Mouse (Mus musculus) frontal cortex, postnatal 25 days (tissue): ENCODE results near the gene Cacna1i.

Experiments
- DNase-seq, 2 experiments: peaks; one replicate each; pipeline ENCODE4 v3.0.0; 2022; ENCODE audit warnings: low spot score in 2 of 2

Gene Cacna1i

DNA sequence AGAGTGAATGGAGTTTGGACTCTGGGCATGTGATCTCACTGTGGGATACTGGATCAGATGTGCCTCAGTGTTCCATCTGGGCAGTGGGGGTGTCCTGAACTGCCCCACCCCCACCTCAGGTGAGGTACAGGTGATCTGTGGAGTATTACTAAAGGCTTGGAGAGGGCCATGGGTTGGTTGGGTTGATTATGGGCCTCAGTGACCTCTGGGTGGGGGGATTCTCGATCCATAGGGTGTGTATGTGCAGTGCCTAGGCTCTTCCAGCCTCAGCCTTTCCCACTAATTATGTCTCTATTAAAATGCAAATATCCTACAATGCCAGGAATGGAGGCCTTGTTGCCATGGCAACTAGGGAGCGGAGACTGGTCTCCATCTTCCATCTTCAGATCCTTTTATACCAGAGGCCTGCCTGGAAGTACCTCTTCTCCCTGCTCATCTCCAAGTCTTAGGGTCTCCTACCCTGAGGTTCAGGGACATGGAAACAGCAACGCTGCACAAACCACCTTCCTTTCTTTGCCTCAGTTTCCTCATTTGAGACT lies 15.1 kb upstream of the Cacna1i start:
- no peak for DNase-seq

DNA sequence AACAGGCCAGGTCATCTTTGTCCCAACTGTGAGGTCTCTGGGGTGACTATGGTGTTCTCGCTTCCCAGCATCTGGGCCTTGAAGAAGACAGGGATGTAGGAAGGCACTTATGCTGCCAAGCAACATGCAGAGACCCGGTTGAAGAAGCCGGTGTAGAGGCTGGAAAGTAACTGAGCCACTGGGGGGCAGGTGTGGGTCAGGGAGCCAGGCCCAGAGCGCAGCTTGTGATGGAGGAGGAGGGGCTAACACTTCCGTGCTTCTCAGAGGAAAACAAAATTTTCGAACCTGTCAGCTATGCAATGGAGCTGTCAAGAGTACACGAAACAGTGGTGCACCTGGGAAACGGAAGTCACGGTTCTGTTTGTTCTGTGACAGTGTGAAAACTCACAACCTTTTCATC lies 9.9 kb upstream of the Cacna1i start:
- no peak for DNase-seq

DNA sequence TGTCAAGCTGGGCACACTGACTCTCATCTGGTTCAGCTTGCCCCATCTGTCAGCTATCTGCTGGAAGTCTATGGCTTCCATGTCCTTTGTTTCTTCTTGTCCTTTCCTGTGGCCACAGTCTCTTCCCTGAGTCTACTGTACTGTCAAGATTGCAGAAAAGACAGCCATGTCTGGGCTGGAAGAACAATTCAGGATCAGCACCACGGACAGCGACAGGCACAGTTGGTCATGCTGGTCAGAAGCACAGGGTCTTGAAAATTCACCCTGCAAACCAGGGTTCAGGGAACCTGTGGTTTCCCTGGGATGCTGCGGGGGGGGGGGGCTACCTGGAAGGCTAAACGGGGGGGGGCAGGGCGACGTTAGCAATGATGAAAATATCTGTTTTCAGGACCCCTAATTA lies 9.4 kb upstream of the Cacna1i start:
- no peak for DNase-seq

DNA sequence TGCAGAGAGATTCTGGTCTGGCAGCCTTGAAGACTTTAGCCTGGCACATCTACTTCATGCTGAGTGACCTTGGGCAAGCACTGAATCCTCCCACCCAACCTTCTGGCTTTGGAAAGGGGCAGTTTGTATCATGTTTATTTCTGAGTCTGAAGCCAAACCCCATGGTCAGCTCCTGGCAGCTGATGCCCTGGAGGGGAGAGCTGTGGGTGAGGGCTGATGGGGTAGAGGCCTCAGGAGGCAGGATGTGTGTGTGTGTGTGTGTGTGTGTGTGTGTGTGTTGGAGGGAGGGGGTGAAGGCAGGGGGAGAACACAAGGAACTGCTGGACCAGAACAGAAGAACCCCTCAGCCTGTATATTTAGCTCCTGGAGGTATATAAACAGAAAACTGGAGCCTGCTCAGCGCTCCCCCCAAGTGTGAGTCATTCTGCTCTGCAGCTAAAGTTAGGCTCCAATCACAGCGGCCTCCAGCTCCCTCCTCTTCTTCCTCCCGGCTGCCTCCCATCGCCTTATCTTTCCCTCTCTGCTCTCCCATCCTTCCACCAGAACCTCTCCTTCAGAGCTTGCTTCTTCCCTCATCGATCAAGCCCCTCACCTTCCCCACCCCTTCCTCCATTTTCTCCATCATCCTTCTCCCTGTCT lies 8.8 kb upstream of the Cacna1i start:
- DNase-seq: no peak

DNA sequence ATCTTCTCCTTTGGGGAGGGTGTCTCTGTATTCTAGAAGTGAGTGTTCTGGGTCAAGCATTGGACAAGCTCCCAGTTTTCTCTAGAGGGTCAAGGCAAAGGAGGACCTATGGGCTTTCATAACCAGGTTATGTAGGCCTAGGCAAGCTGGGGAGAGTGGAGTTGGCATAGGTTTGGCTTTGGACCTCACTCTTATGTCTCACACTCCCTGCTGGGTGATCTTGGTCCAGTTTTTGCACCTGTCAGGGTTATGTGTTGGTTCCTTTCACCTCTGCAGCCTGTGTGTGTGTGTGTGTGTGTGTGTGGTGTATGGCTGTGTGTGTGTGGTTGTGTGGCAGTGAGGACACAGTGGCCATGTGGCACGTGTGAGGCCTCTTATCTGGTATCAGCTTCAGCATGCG lies 8.0 kb upstream of the Cacna1i start:
- DNase-seq: no peak

DNA sequence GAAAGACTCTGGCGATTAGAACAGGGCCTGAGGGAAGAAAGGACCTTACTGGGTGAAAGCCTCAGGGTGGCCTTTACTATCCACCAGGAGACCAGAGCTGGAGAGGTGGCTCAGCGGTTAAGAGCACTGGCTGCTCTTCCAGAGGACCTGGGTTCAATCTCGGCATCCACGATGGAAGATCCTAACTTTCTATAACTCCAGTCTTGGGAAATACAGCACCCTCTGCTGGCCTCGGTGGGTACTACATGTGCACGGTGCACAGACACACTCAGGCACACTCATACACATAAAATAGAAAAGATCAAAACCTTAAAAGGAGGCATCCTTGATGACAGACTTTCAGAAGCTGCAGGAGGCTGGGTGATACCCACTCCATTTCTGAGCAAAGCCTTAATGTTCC lies 6.4 kb upstream of the Cacna1i start:
- no peak for DNase-seq

DNA sequence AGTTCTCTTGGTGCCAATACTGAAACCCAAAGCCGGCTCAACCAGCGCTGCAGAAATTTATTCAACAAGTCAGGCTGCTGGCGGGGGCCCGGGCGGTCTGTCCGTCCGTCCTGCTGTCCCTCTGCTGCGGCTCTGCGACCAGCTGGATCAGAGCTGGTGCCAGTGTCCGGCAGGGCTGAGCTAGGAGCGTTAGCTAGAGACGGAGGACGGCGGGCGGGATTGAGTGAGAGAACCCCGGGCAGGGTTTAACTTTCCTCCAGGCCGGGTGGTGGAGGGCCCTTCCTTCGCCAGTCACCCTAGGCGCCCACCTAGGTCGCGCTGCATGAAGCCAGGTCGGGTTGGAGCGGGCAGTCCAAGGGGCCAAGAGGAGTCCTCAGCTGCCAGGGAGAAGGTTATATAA lies 998 bp downstream of the Cacna1i start:
- DNase-seq: no peak

DNA sequence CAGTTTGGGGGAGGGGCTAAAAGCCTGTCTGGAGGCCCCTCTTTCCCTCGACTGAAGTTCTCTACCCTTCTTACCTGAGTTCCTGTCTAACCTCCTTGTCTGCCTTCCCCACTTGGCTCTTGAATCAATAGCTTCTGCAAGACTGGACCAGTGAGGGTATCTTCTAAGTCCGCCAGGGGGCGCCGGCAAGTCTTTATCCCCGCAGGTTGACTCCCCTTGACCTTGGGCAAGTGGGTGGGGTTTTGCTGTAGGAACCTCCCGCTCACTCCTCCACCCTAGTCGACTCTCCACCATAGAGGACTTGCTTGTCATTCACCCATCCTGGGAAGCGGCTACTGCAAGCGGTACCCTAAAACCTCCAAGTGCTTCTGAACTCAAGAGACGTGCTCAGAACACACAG lies 2.4 kb downstream of the Cacna1i start:
- peak; percentile 68 to 71 for DNase-seq

DNA sequence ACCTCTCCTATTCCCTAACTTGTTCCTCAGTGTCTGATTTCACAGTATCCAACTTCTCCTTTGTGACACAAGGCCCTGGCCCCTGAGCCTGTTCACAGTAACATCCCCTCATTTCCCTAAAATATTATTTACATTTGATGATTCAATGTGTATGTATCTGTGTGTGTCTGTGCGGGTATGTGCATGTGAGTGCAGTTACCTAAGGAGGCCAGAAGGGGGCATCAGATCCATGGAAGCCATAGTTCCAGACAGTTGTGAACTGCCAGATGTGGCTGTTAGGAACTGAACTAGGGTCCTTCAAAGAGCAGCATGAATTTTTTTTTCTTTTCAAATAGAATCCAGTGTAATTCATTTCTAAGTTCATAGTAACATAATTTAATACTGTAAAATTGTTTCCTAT lies 10.1 kb downstream of the Cacna1i start:
- no peak for DNase-seq

DNA sequence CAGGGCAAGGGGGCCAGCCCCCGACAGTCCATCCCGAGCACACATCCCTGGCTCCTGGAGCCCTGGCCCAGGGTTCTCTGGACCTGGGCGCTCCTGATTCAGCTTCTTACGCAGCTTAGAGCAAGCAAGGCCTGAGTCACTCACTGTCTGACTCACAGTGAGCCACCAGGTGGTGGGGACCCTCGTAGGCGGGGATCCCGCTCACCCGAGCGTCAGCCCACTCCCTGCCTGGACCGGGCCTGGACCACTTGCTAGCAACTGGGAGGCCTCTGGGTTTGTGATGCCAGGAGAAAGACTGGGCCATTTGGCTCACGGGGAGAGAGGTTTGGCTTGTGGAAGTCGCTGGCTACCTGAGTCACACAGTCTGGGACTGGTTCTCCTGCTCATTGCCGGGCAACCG lies 16.7 kb downstream of the Cacna1i start:
- DNase-seq: no peak

DNA sequence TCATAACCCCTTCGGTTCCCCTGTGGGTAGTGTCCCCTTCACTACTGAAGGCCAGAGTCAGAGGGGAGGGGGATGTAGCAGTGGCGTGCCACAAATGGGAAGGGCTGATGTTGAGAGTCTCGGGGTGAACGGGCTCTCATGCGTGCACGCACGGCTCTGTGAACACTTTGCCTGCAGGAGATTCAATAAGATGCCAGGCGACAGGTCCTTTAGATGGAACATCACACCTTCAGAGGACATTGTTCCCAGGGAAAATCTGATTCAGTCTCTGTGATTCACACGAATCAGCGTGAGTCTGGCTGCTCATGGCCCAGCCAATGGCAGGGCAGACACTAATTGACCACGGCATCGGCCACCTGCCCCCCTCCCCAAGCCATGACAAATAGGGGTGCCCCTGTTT lies 17.1 kb downstream of the Cacna1i start:
- DNase-seq: no peak

DNA sequence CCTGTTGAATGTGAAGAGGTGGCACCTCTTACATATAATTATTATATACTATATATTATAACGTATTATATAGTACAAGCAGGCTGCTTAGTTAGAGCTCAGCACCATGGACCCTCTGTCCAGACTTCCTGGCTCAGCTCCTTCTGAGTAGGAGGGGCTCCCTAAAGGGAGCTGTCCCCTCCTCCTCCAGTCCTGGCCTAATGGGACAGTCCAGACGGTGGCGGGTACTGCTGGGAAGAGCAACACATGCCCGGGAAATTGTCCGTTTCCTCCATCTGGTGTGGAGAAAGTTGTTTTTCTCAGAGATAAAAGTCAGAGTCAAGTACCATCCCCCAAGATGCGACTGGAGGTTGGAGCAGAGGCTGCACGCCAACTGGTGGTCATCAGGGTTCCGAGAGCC lies 19.1 kb downstream of the Cacna1i start:
- DNase-seq: no peak

DNA sequence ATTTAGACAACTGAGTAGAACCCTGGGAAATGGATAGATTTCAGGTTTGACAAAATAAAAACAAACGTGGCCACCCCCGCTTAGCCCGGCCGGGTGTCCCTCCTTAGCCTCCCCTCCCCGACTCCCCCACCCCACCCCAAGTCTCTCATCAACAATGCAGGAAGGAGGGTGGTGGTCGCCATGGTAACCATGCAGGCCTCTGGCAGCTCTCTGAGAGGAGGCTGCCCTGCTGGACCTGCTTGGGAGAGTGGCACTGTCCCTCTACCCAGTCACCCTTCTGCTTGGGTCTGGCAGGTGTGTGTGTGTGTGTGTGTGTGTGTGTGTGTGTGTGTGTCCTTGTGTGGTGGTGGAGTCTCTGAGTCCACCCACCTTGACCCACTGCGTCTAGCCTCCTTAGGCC lies 27.7 kb downstream of the Cacna1i start:
- DNase-seq: no peak

DNA sequence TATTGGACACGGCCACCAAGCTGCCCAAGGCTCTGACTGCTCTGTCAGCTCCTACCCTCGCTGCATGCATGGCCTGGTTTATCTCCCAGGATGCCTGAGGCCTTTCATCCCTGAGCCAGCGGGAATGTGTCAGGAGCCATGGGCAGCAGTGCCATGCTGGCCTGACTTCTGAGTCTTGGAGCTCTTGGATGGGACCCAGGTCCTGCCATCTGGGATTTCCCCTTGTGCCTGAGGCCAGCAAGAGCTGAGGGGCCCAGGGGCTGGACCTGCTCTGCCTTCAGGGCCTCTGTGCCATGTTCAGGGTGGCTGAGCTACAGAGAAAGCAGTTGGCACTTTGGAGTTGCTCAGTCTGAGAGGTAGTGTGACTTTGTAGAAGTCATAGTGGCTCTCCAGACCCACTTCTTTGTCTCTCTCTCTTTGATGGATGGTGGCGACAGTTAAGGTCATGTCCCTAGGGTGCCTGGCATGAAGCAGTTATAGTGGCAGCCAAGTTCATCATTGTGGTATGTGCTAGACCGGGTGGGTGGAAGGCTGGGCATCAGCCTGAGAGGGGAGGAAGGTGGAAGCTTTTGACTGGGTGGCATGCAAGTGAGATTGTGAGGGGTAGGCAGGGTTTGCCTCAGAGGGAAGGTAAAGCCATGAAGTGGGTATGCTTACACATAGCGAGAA lies 30.1 kb downstream of the Cacna1i start:
- no peak for DNase-seq

DNA sequence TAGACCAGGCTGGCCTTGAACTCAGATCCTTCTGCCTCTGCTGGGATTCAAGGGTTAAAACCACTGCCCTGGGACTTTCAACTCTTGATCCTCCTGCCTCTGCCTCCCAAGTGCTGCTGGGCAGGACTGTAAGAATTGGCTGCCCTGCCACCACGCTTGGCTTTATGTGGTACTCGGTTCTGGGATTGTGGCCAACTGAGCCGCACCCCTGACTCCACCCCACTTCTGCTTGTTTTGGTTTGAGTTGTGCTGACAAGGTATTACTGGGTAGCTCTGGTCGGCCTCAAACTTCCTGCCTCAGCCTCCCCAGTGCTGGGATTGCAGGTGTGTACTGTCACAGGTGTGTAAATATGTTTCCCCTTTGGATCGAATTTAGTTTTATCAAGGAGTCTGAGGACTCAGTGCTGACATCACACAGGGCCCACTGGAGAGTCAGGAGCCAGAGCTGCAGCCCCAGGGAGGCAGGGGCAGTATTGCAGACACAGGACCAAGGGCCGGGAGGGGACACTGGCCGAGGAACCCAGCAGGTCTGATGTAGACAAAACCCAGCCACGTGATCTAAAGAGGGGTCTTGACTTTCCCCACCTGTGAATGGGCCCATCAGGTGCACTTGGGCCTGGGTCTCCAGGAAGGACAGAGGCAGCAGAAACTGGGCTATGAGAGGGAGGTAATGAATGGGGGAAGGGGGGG lies 30.9 kb downstream of the Cacna1i start:
- no peak for DNase-seq

DNA sequence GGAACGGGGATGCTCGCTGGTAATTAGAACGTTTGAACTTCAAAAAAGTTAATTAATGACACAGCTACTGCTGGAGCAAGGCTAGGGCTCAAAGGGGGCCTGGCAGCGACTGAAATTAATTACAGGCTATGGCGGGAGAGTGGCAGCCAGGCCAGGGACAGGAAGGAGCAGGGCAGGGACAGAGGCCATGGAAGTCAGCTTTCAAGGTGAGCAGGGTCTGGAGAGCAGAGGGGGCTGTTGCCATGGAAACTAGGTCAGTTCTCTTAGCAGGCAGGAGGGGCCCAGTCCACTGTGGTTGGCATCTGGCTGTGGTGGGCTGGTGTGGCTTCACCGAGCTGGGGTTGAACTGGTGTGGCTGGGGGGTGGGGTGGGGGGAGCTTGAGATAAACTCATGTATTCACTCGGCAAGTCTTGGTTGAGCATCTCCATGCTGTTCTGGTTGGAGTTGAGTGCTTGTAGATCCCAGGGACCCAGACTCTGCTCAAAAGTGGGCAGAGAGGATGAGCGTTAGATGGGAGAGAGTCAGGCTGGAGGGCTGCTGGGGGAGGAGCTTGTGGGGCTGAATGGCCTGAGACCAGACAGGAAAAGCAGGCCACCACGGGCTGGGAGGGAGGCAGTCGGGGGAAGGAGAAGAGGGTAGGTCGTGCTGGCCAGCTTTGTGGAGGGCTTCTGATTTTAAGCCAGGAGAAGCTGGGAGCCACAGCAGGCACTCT lies 31.7 kb downstream of the Cacna1i start:
- no peak for DNase-seq

DNA sequence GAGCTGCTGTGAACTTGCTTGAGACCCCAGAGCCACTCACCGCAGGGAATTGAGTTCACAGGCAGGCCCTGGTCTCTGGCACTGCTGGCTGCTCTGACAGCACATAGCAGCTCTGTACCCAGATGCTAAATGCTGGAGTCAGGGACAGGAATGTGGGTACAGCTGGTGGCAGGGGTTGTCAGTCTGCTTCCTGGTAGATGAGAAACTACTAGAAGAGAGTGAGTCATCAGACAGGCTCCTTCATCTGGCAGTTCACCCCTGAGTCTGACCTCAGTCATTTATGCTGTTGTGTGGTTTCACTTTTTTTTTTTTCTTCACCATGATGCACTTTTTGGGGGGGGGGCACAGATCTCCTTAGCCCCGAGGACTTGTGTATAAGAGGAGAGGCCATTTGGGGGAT lies 32.3 kb downstream of the Cacna1i start:
- DNase-seq: no peak

DNA sequence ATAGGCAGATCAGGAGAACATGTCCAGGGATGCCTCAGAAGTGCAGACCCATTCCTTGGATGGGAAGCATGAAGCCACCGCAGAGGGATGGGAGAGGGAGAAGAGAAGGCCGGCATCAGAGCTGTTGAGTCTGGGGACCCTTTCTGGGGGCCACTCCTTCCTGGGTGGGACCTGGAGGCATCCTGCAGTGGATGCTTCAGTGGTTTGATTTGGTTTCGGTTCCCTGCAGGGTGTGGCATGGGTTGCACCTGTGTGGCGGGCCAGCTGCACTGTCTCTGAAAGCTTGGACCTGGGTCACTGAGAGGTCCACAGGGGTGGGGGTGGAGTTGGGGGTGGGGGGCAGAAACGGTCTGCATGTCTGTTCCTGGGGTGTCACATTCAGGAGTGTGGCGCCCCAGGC lies 32.9 kb downstream of the Cacna1i start:
- no peak for DNase-seq

DNA sequence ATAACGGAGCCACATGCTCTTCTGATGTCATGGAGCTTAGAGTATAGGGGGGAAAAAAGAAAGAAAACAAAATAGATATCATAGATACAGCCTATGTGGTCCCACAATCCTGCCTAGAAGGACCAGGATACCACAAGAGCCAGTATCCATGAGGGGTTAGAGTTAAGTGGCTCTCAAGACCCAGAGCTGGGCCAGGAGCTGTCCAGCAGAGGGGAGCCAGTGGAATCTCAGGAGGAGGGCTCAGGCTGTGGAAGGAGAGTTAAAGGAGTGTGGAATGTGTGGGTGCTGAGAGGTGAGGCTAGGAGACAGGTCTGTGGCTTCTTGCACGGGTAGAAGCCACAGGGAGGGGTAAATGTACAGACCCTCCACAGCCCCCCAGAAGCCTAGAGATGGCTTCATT lies 38.2 kb downstream of the Cacna1i start:
- no peak for DNase-seq

DNA sequence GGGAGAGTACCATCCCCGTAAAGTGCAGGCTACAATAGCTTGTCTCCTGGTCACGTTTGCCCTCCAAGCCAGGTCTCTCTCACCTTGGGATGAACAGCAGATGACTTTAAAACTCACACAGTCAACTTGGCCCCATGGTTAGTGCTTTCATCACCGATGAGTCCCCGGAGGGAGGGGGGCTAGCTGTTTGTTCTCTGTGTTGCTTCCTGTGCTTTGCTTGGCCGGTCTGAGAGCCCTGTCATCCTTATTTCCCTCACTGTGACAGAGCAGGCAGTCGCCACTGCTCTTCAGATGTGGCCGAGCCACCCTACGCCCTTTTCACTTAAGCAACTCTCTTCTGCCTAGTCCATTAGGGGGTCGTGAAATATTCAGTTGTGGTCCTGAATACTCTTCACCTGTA lies 38.7 kb downstream of the Cacna1i start:
- DNase-seq: no peak

DNA sequence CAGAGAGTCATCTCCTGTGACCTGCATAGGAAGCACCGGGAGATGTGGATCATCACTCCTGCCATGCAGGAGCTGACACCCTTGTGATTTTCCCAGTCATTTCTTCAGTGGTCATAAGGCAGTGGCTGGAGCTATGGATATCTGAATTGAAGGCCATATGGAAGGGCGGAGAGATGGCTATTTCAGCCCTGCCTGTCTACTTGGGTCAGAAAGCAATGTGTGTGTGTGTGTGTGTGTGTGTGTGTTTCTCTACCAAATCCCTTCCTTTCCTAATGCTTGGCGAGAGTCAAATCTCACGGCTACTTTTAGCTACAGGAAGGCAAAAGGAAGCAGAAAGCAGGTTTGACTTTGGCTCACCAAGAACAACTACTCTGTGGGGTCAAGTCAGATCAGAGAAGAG lies 39.9 kb downstream of the Cacna1i start:
- DNase-seq: no peak

DNA sequence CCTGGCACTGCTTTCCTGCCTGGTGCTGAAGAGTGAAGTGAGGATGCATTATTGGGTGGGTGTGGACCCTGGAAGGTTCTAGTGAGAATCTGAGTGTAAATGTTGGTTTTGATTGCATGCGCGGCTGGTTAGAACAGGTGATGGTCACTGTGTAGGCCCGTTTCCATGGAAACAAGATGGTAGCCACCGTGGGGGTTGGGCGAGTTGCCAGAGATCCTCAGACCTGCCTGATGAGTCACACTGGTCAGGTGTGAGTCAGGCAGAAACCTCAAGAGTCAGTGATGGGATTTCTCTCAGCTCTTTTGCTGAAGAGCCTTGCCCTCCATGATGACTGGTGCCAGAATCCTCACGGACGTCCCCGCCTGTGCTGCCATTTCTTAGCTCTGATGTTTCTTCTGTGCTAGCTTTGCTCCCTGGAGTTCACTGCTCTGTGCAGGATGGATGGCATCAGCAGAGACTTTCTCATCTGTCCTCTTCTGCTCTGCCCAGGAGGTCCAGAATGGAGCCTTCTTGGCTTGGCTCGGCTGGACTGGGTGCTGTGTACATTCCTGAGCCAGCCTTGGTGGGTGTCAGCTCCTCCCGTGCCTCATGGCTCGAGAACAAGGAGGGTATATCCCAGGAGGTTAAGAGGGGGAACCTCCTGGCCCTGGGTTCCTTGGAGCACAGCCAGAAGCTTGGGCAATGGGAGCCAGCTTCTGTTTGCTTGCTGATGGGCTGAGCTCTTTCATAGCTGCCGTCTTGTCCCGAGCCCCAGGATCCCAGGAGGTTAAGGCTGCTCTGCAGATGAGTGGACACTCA lies 40.9 kb downstream of the Cacna1i start:
- DNase-seq: no peak
